Mouse (Mus musculus): ENCODE data around the gene Lyst. TPM values are rescaled to one million over a fixed set of nuclear protein-coding genes. Genes with fewer than 3 reads are reported as not detected.
"Not testable (repeated sequence)": the region's sequence is repeated elsewhere in the genome, so short reads cannot be mapped to it uniquely, and the experiment has no call there.

The Lyst gene
- total and polyA plus RNA-seq, 2 experiments = 2.3 to 30.3 TPM

GRCm38 (mm10) chr13:13671585-13672328, 81.6 kb downstream of the Lyst start:
- TF ChIP-seq CTCF (IDR thresholded peaks at IDR 0.05; ENCODE audit: low read depth, low read length) = no peak
- no peak for TF ChIP-seq POLR2A (IDR thresholded peaks at IDR 0.05; ENCODE audit: extremely low read depth, insufficient read depth, low read length)
- H3K4me1 ChIP-seq (ENCODE audit: control insufficient read depth, insufficient read depth, low read length) = no peaks in the 10 kb centered on the region
- no peak for DNase-seq (ENCODE audit: extremely low read depth, low read depth, low spot score)
- H3K4me3 ChIP-seq (ENCODE audit: insufficient read depth, low read depth, low read length) = no peak overlapping the region
- no peaks in the 10 kb centered on the region for H3K27me3 ChIP-seq (ENCODE audit: control insufficient read depth, insufficient read depth, low read length)
- no peak overlapping the region for H3K9ac ChIP-seq (ENCODE audit: low read depth, low read length)
- WGBS = 84% methylated on average over 6 of the region's 6 CpGs
- peaks cover 46% of the 10 kb centered on the region for H3K36me3 ChIP-seq (ENCODE audit: control insufficient read depth, insufficient read depth, low read length)
- no peak overlapping the region for H3K27ac ChIP-seq (replicated peaks; ENCODE audit: insufficient read depth, low read depth, low read length)
- H3K79me2 ChIP-seq (ENCODE audit: control insufficient read depth, insufficient read depth, low read length) = no peaks in the 10 kb centered on the region

GRCm38 (mm10) chr13:13674669-13675343, 84.6 kb downstream of the Lyst start:
- 81% methylated on average over 4 of the region's 4 CpGs for whole genome bisulfite sequencing

GRCm38 (mm10) chr13:13677871-13678270, 87.7 kb downstream of the Lyst start:
- WGBS = 78% methylated on average over 8 of the region's 8 CpGs
- DNase-seq (ENCODE audit: extremely low read depth, low read depth, low spot score) = no peak
- peaks cover 51% of the 10 kb centered on the region for H3K36me3 ChIP-seq (ENCODE audit: control insufficient read depth, insufficient read depth, low read length)

More at GRCm38 (mm10) chr13:13674669-13675343, 84.6 kb downstream of the Lyst start:
- H3K27ac ChIP-seq (replicated peaks; ENCODE audit: insufficient read depth, low read depth, low read length) = no peak overlapping the region
- H3K4me3 ChIP-seq (ENCODE audit: insufficient read depth, low read depth, low read length) = no peak overlapping the region
- H3K79me2 ChIP-seq (ENCODE audit: control insufficient read depth, insufficient read depth, low read length) = no peaks in the 10 kb centered on the region
- peaks cover 46% of the 10 kb centered on the region for H3K36me3 ChIP-seq (ENCODE audit: control insufficient read depth, insufficient read depth, low read length)
- TF ChIP-seq POLR2A (IDR thresholded peaks at IDR 0.05; ENCODE audit: extremely low read depth, insufficient read depth, low read length) (no peak), CTCF (IDR thresholded peaks at IDR 0.05; ENCODE audit: low read depth, low read length) (no peak)
- no peak for DNase-seq (ENCODE audit: extremely low read depth, low read depth, low spot score)
- H3K27me3 ChIP-seq (ENCODE audit: control insufficient read depth, insufficient read depth, low read length) = no peaks in the 10 kb centered on the region
- H3K9ac ChIP-seq (ENCODE audit: low read depth, low read length) = no peak overlapping the region
- H3K4me1 ChIP-seq (ENCODE audit: control insufficient read depth, insufficient read depth, low read length) = no peaks in the 10 kb centered on the region

GRCm38 (mm10) chr13:13681642-13682041, 91.4 kb downstream of the Lyst start:
- no peak for DNase-seq (ENCODE audit: extremely low read depth, low read depth, low spot score)
- Histone ChIP-seq H3K79me2 (ENCODE audit: control insufficient read depth, insufficient read depth, low read length) (no peaks in the 10 kb centered on the region), H3K27me3 (ENCODE audit: control insufficient read depth, insufficient read depth, low read length) (no peaks in the 10 kb centered on the region), H3K9ac (ENCODE audit: low read depth, low read length) (no peak overlapping the region), H3K36me3 (ENCODE audit: control insufficient read depth, insufficient read depth, low read length) (peaks cover 48% of the 10 kb centered on the region), H3K4me3 (ENCODE audit: insufficient read depth, low read depth, low read length) (no peak overlapping the region), H3K27ac (replicated peaks; ENCODE audit: insufficient read depth, low read depth, low read length) (no peak overlapping the region), H3K4me1 (ENCODE audit: control insufficient read depth, insufficient read depth, low read length) (no peaks in the 10 kb centered on the region)
- TF ChIP-seq POLR2A (IDR thresholded peaks at IDR 0.05; ENCODE audit: extremely low read depth, insufficient read depth, low read length) (no peak), CTCF (IDR thresholded peaks at IDR 0.05; ENCODE audit: low read depth, low read length) (no peak)
- 77% methylated on average over 6 of the region's 6 CpGs for WGBS

More at GRCm38 (mm10) chr13:13677871-13678270, 87.7 kb downstream of the Lyst start:
- Histone ChIP-seq H3K4me1 (ENCODE audit: control insufficient read depth, insufficient read depth, low read length) (no peaks in the 10 kb centered on the region), H3K27ac (replicated peaks; ENCODE audit: insufficient read depth, low read depth, low read length) (no peak overlapping the region), H3K9ac (ENCODE audit: low read depth, low read length) (no peak overlapping the region), H3K79me2 (ENCODE audit: control insufficient read depth, insufficient read depth, low read length) (no peaks in the 10 kb centered on the region), H3K4me3 (ENCODE audit: insufficient read depth, low read depth, low read length) (no peak overlapping the region), H3K27me3 (ENCODE audit: control insufficient read depth, insufficient read depth, low read length) (no peaks in the 10 kb centered on the region)
- TF ChIP-seq CTCF (IDR thresholded peaks at IDR 0.05; ENCODE audit: low read depth, low read length) (no peak), POLR2A (IDR thresholded peaks at IDR 0.05; ENCODE audit: extremely low read depth, insufficient read depth, low read length) (no peak)

- H3K4me3 ChIP-seq (ENCODE audit: insufficient read depth, low read depth, low read length) = no peak overlapping the region
- H3K9ac ChIP-seq (ENCODE audit: low read depth, low read length) = no peak overlapping the region
- H3K36me3 ChIP-seq (ENCODE audit: control insufficient read depth, insufficient read depth, low read length) = peaks cover 24% of the 10 kb centered on the region
- no peak for DNase-seq (ENCODE audit: extremely low read depth, low read depth, low spot score)
- TF ChIP-seq CTCF (IDR thresholded peaks at IDR 0.05; ENCODE audit: low read depth, low read length) (no peak), POLR2A (IDR thresholded peaks at IDR 0.05; ENCODE audit: extremely low read depth, insufficient read depth, low read length) (no peak)
- H3K27ac ChIP-seq (replicated peaks; ENCODE audit: insufficient read depth, low read depth, low read length) = no peak overlapping the region
- no peaks in the 10 kb centered on the region for H3K4me1 ChIP-seq (ENCODE audit: control insufficient read depth, insufficient read depth, low read length)
- H3K27me3 ChIP-seq (ENCODE audit: control insufficient read depth, insufficient read depth, low read length) = no peaks in the 10 kb centered on the region
- WGBS = 85% methylated on average over 5 of the region's 5 CpGs
- no peaks in the 10 kb centered on the region for H3K79me2 ChIP-seq (ENCODE audit: control insufficient read depth, insufficient read depth, low read length)
Observed at GRCm38 (mm10) chr13:13703476-13703875, 113.3 kb downstream of the Lyst start.

- peaks cover 23% of the 10 kb centered on the region for H3K36me3 ChIP-seq (ENCODE audit: control insufficient read depth, insufficient read depth, low read length)
- not testable (repeated sequence) for H3K79me2 ChIP-seq (ENCODE audit: control insufficient read depth, insufficient read depth, low read length); H3K27me3 ChIP-seq (ENCODE audit: control insufficient read depth, insufficient read depth, low read length); H3K9ac ChIP-seq (ENCODE audit: low read depth, low read length); H3K4me3 ChIP-seq (ENCODE audit: insufficient read depth, low read depth, low read length); H3K4me1 ChIP-seq (ENCODE audit: control insufficient read depth, insufficient read depth, low read length); H3K27ac ChIP-seq (replicated peaks; ENCODE audit: insufficient read depth, low read depth, low read length); DNase-seq (ENCODE audit: extremely low read depth, low read depth, low spot score)
- 91% methylated on average over 17 of the region's 17 CpGs for WGBS
Observed at GRCm38 (mm10) chr13:13721435-13721834, 131.2 kb downstream of the Lyst start.
